Mouse (Mus musculus) CH12.LX (cell line): ENCODE results near the gene Tll2. TPM values are rescaled to one million over a fixed set of nuclear protein-coding genes. Genes with fewer than 3 reads are reported as not detected.

Source experiments
- DNase-seq: peaks from one replicate; pipeline ENCODE4 v3.0.0-alpha.2; 2013; ENCODE audit errors: extremely low read depth
- H3K27ac ChIP-seq: 2 replicates; pipeline ENCODE4 v1.5.1; 2012; ENCODE audit warnings: low read depth, mild to moderate bottlenecking, control low read depth, moderate library complexity; ENCODE audit not compliant: insufficient read depth
- H3K27me3 ChIP-seq: replicated peaks from 2 replicates; pipeline ENCODE3; 2012; ENCODE audit warnings: inconsistent platforms
- H3K36me3 ChIP-seq, 2 experiments: replicated peaks in 1 of 2; 2 replicates each; pipeline versions ENCODE3 to v1.6.1; 2012; ENCODE audit warnings: inconsistent platforms in 1 of 2, low read length in 1 of 2, mild to moderate bottlenecking in 1 of 2, mixed read lengths in 1 of 2, moderate library complexity in 1 of 2; ENCODE audit not compliant: control insufficient read depth in 1 of 2, insufficient read depth in 1 of 2
- H3K4me1 ChIP-seq, 2 experiments: 2 replicates each; pipeline ENCODE4 v1.6.1; 2012; ENCODE audit warnings: inconsistent platforms in 1 of 2, moderate library complexity in 1 of 2; ENCODE audit not compliant: insufficient read depth in 2 of 2, control insufficient read depth in 1 of 2
- H3K4me2 ChIP-seq: 2 replicates; pipeline ENCODE4 v1.6.1; 2012; ENCODE audit warnings: low read depth, mild to moderate bottlenecking, control low read depth; ENCODE audit not compliant: poor library complexity, insufficient read depth, severe bottlenecking
- H3K4me3 ChIP-seq, 3 experiments: fragments of 150-350 bp in 1 of 3; sonication (generic) in 1 of 3; replicated peaks in 1 of 3; 2 replicates each; pipeline versions ENCODE3 to v1.5.1; 2011 to 2012; ENCODE audit warnings: low read depth in 2 of 3, low read length in 2 of 3, mild to moderate bottlenecking in 2 of 3, moderate library complexity in 2 of 3, control low read depth in 1 of 3, improper control_type of control experiment in 1 of 3, inconsistent platforms in 1 of 3, mixed read lengths in 1 of 3; ENCODE audit not compliant: poor library complexity in 1 of 3
- H3K79me2 ChIP-seq: replicated peaks from 2 replicates; pipeline ENCODE4 v1.6.1; 2012; ENCODE audit warnings: mild to moderate bottlenecking, moderate library complexity; ENCODE audit not compliant: control insufficient read depth, poor library complexity, insufficient read depth, severe bottlenecking; ENCODE audit errors: extremely low read depth
- H3K9ac ChIP-seq: 2 replicates; pipeline ENCODE4 v1.6.1; 2012; ENCODE audit warnings: low read depth, mild to moderate bottlenecking, control low read depth, moderate library complexity; ENCODE audit not compliant: insufficient read depth
- H3K9me3 ChIP-seq: replicated peaks from 2 replicates; pipeline ENCODE3; 2012; ENCODE audit warnings: low read length, inconsistent platforms, mixed read lengths
- BHLHE40 ChIP-seq: IDR thresholded peaks from 2 replicates; pipeline ENCODE4 v1.6.1; 2011; ENCODE audit warnings: mild to moderate bottlenecking, low read depth, low read length, improper control_type of control experiment
- CHD2 ChIP-seq: IDR thresholded peaks from 2 replicates; pipeline ENCODE4 v1.6.1; 2011; ENCODE audit warnings: low read length, improper control_type of control experiment
- EP300 ChIP-seq: IDR thresholded peaks from 2 replicates; pipeline ENCODE4 v1.6.1; 2011; ENCODE audit warnings: low read length, improper control_type of control experiment
- ETS1 ChIP-seq: conservative IDR thresholded peaks from 2 replicates; pipeline ENCODE4 v1.6.1; 2012; ENCODE audit warnings: low read depth, mild to moderate bottlenecking, inconsistent platforms, low read length, improper control_type of control experiment, moderate library complexity
- KAT2A ChIP-seq: IDR thresholded peaks from 2 replicates; pipeline ENCODE4 v1.6.1; 2012; ENCODE audit warnings: low read length, improper control_type of control experiment, inconsistent platforms; ENCODE audit not compliant: insufficient replicate concordance
- MYC ChIP-seq: IDR thresholded peaks from 2 replicates; pipeline ENCODE4 v1.6.1; 2011; ENCODE audit warnings: low read depth, mild to moderate bottlenecking, improper control_type of control experiment, low read length
- NRF1 ChIP-seq: IDR thresholded peaks from 2 replicates; pipeline ENCODE4 v1.6.1; 2014; ENCODE audit warnings: low read depth, mild to moderate bottlenecking, inconsistent platforms, low read length, improper control_type of control experiment, moderate library complexity
- POLR2A ChIP-seq: IDR thresholded peaks from 2 replicates; pipeline ENCODE4 v1.6.1; 2011; ENCODE audit warnings: low read depth, mild to moderate bottlenecking, improper control_type of control experiment, low read length
- POLR2AphosphoS2 ChIP-seq: IDR thresholded peaks from 2 replicates; pipeline ENCODE4 v1.6.1; 2011; ENCODE audit warnings: low read depth, low read length, improper control_type of control experiment
- RAD21 ChIP-seq: IDR thresholded peaks from 2 replicates; pipeline ENCODE4 v1.6.1; 2011; ENCODE audit warnings: low read depth, mild to moderate bottlenecking, low read length, improper control_type of control experiment, moderate library complexity
- RCOR1 ChIP-seq: conservative IDR thresholded peaks from 2 replicates; pipeline ENCODE4 v1.6.1; 2012; ENCODE audit warnings: low read depth, mild to moderate bottlenecking, inconsistent platforms, low read length, improper control_type of control experiment
- SIN3A ChIP-seq: IDR thresholded peaks from 2 replicates; pipeline ENCODE4 v1.6.1; 2012; ENCODE audit warnings: low read length, improper control_type of control experiment, inconsistent platforms
- TBP ChIP-seq: conservative IDR thresholded peaks from 2 replicates; pipeline ENCODE4 v1.6.1; 2011; ENCODE audit warnings: low read depth, low read length, improper control_type of control experiment
- TCF12 ChIP-seq: IDR thresholded peaks from 2 replicates; pipeline ENCODE4 v1.6.1; 2014; ENCODE audit warnings: low read depth, mild to moderate bottlenecking, inconsistent platforms, low read length, improper control_type of control experiment
- USF1 ChIP-seq: IDR thresholded peaks from 2 replicates; pipeline ENCODE4 v1.6.1; 2014; ENCODE audit warnings: low read depth, mild to moderate bottlenecking, inconsistent platforms, low read length, improper control_type of control experiment
- ZC3H11A ChIP-seq: IDR thresholded peaks from 2 replicates; pipeline ENCODE4 v1.6.1; 2012; ENCODE audit warnings: low read depth, mild to moderate bottlenecking, inconsistent platforms, low read length, improper control_type of control experiment
- ZKSCAN1 ChIP-seq: IDR thresholded peaks from 2 replicates; pipeline ENCODE4 v1.6.1; 2012; ENCODE audit warnings: low read depth, inconsistent platforms, low read length, improper control_type of control experiment, borderline replicate concordance
- ZMIZ1 ChIP-seq: IDR thresholded peaks from 2 replicates; pipeline ENCODE4 v1.6.1; 2012; ENCODE audit warnings: low read depth, mild to moderate bottlenecking, inconsistent platforms, low read length, improper control_type of control experiment
- dilution Hi-C: fragments of 300-500 bp; cut with MboI; formaldehyde crosslinking; loops from 2 replicates; pipeline ENCODE4 v1.14.3; 2020; ENCODE audit warnings: low sequenced_read_pairs; ENCODE audit not compliant: extremely low pct_unique_long_range_greater_than_20kb, extremely low pct_ligation_motif_present
- in situ Hi-C: fragments of 300-500 bp; cut with MboI; formaldehyde crosslinking; loops from 3 replicates; pipeline ENCODE4 v1.14.3; 2019; ENCODE audit warnings: low sequenced_read_pairs, low pct_ligation_motif_present, low pct_unique_long_range_greater_than_20kb, mixed read lengths
- polyA plus RNA-seq: library from polyadenylated mRNA; unstranded; fragments of >175 nt; gene quantifications from 2 replicates; pipeline ENCODE4 v1.2.1, GENCODE M21; 2012; ENCODE audit warnings: low read depth; ENCODE audit not compliant: insufficient read length
- total RNA-seq, 2 experiments: library from RNA; depleted of rRNA; stranded (reverse); fragments of 300-350 nt in 1 of 2; fragments of >200 nt in 1 of 2; gene quantifications; 2 replicates each; pipeline ENCODE4 v1.2.3; 2012 to 2014

The Tll2 gene
- total and polyA plus RNA-seq, 3 experiments: not detected

DNA sequence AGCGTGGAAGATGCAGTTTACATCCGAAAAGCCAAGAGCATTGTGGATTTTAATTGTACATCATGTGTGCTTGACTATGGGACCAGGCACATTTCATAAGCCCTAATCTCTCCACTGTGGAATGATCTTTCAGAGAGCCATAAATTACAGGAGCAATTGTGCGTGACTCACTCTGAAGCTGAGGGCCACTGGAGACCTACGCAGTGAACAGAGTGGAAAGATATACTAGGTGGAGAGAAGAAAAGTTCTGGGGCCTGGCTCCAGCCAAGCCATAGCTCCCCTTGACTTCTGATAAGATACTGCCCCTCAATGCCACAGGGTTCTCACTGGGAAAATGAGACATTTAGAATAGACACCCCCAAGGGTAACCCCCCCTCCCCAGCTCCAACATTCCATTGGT, 13.7 kb downstream of the Tll2 start:
- no peaks in the 10 kb centered on the region for H3K79me2 ChIP-seq
- no peaks in the 10 kb centered on the region for H3K36me3 ChIP-seq
- in situ Hi-C loops (loop anchor here (10.0 kb wide), 1 partner anchor 98 kb away; no protein-coding TSS in a partner anchor), dilution Hi-C loops (no loop called here)
- H3K27ac ChIP-seq: no peak overlapping the region
- no peak overlapping the region for H3K4me3 ChIP-seq
- H3K9ac ChIP-seq: no peak overlapping the region
- no peak overlapping the region for H3K4me2 ChIP-seq
- no peak for DNase-seq
- H3K9me3 ChIP-seq: peaks cover under 1% of the 10 kb centered on the region
- TF ChIP-seq POLR2A: no peak
- TF ChIP-seq RCOR1: no peak
- no peak for TF ChIP-seq EP300
- no peak for TF ChIP-seq TCF12
- no peak for TF ChIP-seq NRF1
- TF ChIP-seq SIN3A: no peak
- no peaks in the 10 kb centered on the region for H3K4me1 ChIP-seq
- peaks cover 59% of the 10 kb centered on the region for H3K27me3 ChIP-seq

DNA sequence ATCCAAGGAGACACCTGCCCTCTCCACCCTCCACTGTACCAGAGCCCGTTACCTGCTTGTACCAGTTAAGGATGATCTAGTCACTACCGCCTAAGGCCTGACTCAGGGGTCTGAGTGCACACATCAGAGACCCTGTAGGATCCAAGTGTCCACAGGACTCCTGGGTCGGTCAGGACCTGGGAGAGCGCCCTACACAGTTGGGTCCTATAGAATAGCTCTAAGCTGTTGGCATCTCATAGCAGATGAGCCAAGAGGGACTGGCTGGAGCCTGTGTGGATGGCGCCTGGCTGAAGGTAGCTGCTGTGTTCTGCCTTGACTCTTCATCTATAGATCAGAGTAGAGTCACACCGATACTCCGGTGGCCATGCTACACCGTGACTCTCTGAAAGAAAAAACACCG, 14.9 kb downstream of the Tll2 start:
- Histone ChIP-seq H3K79me2 (no peaks in the 10 kb centered on the region), H3K9ac (no peak overlapping the region), H3K27ac (no peak overlapping the region), H3K27me3 (peaks cover 64% of the 10 kb centered on the region), H3K4me3 (no peak overlapping the region), H3K36me3 (no peaks in the 10 kb centered on the region)
- no peak for DNase-seq
- dilution Hi-C loops (no loop called here), in situ Hi-C loops (loop anchor here (10.0 kb wide), 1 partner anchor 97 kb away; no protein-coding TSS in a partner anchor)
- no peak for TF ChIP-seq MYC
- no peak for TF ChIP-seq CHD2
- TF ChIP-seq ZKSCAN1: no peak
- no peak for TF ChIP-seq ETS1
- no peak for TF ChIP-seq RAD21
- no peak for TF ChIP-seq TCF12
- no peak for TF ChIP-seq BHLHE40
- no peak for TF ChIP-seq TBP
- TF ChIP-seq USF1: no peak
- TF ChIP-seq, all 38 proteins: peak for 0
- no peaks in the 10 kb centered on the region for H3K4me1 ChIP-seq
- H3K4me2 ChIP-seq: no peak overlapping the region
- peaks cover 8% of the 10 kb centered on the region for H3K9me3 ChIP-seq

DNA sequence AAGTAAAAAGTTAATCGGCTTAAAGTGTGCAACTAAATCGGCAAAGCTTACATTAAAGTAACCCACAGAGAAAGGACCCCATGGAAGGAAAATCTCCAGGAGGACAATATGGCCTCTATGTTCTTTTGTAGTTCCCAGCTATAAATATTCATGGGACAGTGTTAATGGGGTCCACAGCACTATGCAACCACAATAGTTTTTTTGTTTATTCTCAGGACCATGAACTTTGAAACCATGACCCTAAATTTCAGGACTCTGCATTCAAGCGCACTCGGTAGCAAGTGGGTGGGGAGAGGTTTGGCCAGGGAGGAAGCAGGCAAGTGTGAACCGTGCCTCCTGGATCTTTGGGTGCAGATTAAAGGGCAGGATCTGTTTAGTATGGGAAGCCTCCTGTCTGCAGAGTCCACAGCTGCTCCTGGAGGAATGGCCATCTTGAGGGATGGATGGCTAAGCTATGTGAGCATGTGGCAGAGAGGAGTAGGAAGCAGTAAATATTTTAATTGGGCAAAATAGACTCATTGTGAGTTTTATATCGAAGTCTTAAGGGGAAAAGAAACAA, 15.7 kb downstream of the Tll2 start:
- TF ChIP-seq POLR2AphosphoS2: no peak
- no peak for TF ChIP-seq KAT2A
- TF ChIP-seq RCOR1: no peak
- TF ChIP-seq ZC3H11A: no peak
- no peak for TF ChIP-seq ZMIZ1
- dilution Hi-C loops: no loop called here

More for the DNA sequence above, 15.7 kb downstream of the Tll2 start:
- Histone ChIP-seq H3K9ac (no peak overlapping the region), H3K27me3 (peaks cover 61% of the 10 kb centered on the region), H3K27ac (no peak overlapping the region), H3K36me3 (no peaks in the 10 kb centered on the region), H3K9me3 (peaks cover 8% of the 10 kb centered on the region), H3K4me2 (no peak overlapping the region), H3K4me3 (no peak overlapping the region), H3K79me2 (no peaks in the 10 kb centered on the region), H3K4me1 (no peaks in the 10 kb centered on the region)
- in situ Hi-C loops: loop anchor here (10.0 kb wide), 1 partner anchor 96 kb away; no protein-coding TSS in a partner anchor
- no peak for DNase-seq
